Mouse (Mus musculus) intestine, embryonic 16.5 days (tissue): ENCODE data around the gene Gm14692. TPM values are rescaled to one million over a fixed set of nuclear protein-coding genes. Genes with fewer than 3 reads are reported as not detected.
"Not testable (repeated sequence)": the region's sequence is repeated elsewhere in the genome, so short reads cannot be mapped to it uniquely, and the experiment has no call there.

Source experiments
- ATAC-seq: fragments of 200-750 bp; cut with Nextera tagmentation; 2 replicates; pipeline ENCODE4 v1.8.0; 2017; ENCODE audit warnings: moderate TSS enrichment, moderate library complexity
- H3K27ac ChIP-seq: fragments of 300-500 bp; sonication (generic); 2 replicates; pipeline ENCODE4 v1.5.1; 2014; ENCODE audit warnings: mild to moderate bottlenecking, low read length
- H3K27me3 ChIP-seq: fragments of 300-500 bp; sonication (generic); replicated peaks from 2 replicates; pipeline ENCODE4 v1.6.1; 2014; ENCODE audit warnings: low read length, control low read depth, mixed read lengths; ENCODE audit not compliant: control insufficient read depth, insufficient read depth
- H3K36me3 ChIP-seq: fragments of 300-500 bp; sonication (generic); 2 replicates; pipeline ENCODE4 v1.6.1; 2014; ENCODE audit warnings: low read length, control low read depth; ENCODE audit not compliant: control insufficient read depth, insufficient read depth
- H3K4me1 ChIP-seq: fragments of 300-500 bp; sonication (generic); 2 replicates; pipeline ENCODE4 v1.6.1; 2014; ENCODE audit warnings: low read length, control low read depth, mixed read lengths; ENCODE audit not compliant: control insufficient read depth, insufficient read depth
- H3K4me2 ChIP-seq: fragments of 300-500 bp; sonication (generic); 2 replicates; pipeline ENCODE4 v1.6.1; 2014; ENCODE audit warnings: low read depth, low read length, control low read depth
- H3K4me3 ChIP-seq: fragments of 300-500 bp; sonication (generic); 2 replicates; pipeline ENCODE4 v1.5.1; 2014; ENCODE audit warnings: mild to moderate bottlenecking, low read length
- H3K9ac ChIP-seq: fragments of 300-500 bp; sonication (generic); 2 replicates; pipeline ENCODE4 v1.6.1; 2014; ENCODE audit warnings: low read depth, low read length
- H3K9me3 ChIP-seq: fragments of 300-500 bp; sonication (generic); 2 replicates; pipeline ENCODE4 v1.6.1; 2016; ENCODE audit warnings: low read length, control low read depth; ENCODE audit not compliant: control insufficient read depth
- WGBS: fragments of 180-500 bp; shearing (Covaris S2); extraction: QIAGEN DNeasy Blood & Tissue Kit; methylation state at CpG from one replicate; pipeline ENCODE4 v1.1.7; 2014; 5-methylcytosine and 5-hydroxymethylcytosine counted together
- polyA plus RNA-seq: library from polyadenylated mRNA; unstranded; fragments of >200 nt; fragmentation: Nextera tagmentation; extraction: Ambion mirVana; gene quantifications from 2 replicates; pipeline ENCODE4 v1.2.1, GENCODE M21; 2015

Gm14692 gene
- polyA plus RNA-seq = not detected in 2 replicates

DNA sequence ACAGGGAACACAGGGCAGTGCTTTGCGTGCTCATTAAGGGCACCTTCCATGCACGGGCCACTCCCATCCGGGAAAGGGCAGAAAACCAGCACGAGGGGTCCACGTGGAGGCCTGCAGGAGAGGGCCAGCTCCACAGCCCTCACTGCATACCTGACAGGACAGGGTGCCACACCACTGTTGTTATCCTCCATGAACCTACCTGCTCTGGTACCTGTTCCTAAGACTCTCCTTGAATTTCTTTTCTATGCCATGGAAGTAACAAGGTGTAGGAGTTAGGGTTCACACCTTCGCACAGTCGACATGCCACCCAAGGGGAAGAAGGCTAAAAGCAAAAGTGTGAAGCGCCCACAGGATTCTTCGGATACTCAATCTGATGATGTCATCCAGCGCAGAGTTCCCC is at the start of gene Gm14692:
Gene Gm14692 (plus strand): TSS at position 301 of the 400 bp plus-strand sequence.
- WGBS = 90% methylated on average over 5 of the region's 10 CpGs
- H3K9me3 ChIP-seq, H3K4me1 ChIP-seq, ATAC-seq, H3K9ac ChIP-seq, H3K36me3 ChIP-seq, H3K4me3 ChIP-seq, H3K27ac ChIP-seq, H3K27me3 ChIP-seq, H3K4me2 ChIP-seq: not testable (repeated sequence)

GRCm38 (mm10) chrX:67693462-67693861 is 2.0 kb upstream of the Gm14692 start, which contains the start of gene Gm1140:
Gm1140 (minus strand) TSS chrX:67693562.
- not testable (repeated sequence) for H3K4me2 ChIP-seq, H3K9ac ChIP-seq, H3K36me3 ChIP-seq, H3K4me1 ChIP-seq, H3K27me3 ChIP-seq, H3K27ac ChIP-seq, H3K9me3 ChIP-seq, H3K4me3 ChIP-seq, ATAC-seq
- 93% methylated on average over 4 of the region's 11 CpGs for WGBS

Other genes starting within 250 kb of the Gm14692 start
- not detected in 2 replicates for gene Gm1140, start 2.1 kb upstream of the Gm14692 start, polyA plus RNA-seq
- not detected in 2 replicates for gene 4933436I01Rik, start 225.8 kb downstream of the Gm14692 start, polyA plus RNA-seq